Mouse (Mus musculus) forelimb bud, embryonic 11.5 days (tissue): ENCODE measurements at regions not wholly inside any gene's neighbourhood (a gene's known extent, or its start where the extent isn't known, plus 50 kb on each side); places are given as distances from the start of the nearest gene placed in this dataset.

Experiments used
- DNase-seq: peaks from one replicate; pipeline ENCODE4 v3.0.0-alpha.2; 2012; ENCODE audit warnings: low read depth, low spot score

DNA sequence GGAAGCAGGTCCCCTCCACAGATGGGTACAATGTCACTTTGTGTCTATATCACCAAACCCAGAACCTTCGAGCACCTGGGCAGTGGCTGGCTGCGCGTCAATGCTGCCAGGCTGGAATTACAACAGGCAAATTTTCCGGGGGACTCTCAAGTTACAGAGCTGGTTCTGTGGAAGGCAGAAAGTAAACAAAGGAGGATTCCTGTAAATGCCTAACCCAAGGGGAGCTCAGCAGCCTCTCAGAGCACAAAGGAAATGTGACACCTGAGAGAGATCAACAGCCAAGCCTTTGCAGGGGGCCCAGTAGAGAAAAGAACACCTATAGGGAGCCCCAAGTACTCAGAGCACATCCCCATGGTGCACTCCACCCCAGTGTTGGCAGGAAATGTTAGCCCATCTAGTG is 70.7 kb downstream of the Setd4 start:
- DNase-seq, result no peak

DNA sequence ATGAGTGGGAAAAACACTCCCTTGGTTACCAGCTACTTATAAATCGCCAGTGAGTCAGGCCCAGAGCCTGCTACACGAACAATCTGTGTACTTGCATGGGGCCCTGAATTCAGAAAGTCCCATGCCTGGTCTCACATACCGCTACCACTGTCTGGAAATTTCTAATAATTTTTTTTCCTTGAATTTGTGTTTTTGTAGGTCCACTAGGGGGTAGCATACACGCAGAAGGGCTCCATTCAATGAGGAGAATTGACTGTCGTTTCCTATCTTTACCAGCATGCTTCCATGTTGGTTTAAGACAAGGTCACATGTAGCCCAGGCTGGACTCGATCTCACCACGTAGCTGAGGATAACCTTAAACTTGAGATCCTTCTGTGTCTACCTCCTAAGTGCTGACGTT is 71.9 kb downstream of the Setd4 start:
- no peak for DNase-seq

DNA sequence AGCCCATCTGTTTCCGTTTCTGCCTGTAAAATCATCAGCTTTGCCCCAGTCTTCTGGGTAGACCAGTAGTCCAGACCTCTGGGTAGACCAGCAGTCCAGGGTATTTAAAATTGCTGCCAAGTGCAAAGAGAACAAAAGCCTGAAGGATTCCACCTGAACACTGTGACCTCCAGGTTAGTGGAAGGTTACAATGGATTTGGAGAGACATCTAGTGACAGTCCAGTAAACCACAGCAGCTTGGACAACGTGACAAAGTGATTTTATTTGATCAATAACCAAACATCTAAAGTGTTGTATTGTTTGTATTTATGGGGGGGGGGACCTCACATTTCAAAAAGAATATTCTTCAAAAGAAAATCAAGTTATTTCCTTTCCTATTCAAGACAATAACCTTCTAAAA is 81.4 kb downstream of the Setd4 start:
- no peak for DNase-seq

DNA sequence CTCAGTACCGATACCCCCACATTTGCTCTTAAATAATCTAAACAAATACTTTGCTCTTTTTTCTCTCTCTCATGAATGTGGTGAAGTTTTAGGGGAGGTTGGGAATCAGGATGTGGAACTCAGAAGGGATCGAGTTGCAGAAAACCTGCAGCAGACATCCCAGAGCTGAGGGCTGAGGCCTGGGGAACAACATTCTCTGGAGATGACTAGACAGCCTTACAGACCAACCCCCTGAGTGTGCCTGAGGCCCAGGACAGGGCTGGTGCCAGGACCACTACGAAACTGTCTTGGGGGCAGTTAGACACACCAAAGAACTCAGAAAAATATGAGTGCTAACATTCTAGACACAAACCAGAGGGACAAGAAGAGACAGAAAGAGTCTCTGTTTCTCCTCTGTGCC is 83.4 kb downstream of the Setd4 start:
- DNase-seq, result no peak

DNA sequence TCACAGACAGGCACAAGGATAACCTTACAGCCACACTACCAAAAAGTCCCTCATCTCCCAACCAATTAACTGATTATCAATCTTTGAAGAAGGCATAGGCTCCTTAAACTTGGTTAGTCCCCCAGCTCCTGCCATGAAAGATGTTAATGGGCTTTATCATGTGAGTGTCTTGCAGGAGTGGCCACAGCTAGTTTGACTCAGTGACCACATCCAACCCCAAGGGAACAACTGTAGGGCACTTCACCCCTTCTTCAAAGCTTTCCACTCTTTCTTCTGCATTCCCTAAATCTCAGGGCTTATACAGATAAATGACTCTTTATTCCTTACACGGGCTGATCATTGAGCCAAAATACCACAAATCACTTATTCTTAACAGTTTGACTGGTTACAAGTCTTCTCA is 85.2 kb downstream of the Setd4 start:
- DNase-seq, result no peak

DNA sequence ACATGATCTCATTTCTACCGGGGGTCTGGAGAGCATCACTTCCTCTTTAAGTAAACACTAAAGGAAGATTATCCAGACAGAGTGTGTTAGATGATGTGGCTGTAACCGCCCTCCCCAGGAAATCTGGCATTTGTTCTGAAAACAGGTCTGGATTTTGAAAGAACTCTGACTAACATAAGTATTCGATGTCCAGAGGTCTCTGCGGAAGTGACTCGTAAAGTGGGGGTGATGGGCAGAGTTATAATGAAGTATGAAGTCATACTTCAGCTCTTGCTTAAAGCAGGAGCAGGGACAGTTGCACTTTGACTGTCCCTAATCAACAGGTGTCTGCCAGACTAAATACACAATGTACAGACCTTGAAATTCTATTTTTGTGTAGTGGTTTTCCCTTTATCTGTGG is 87.1 kb downstream of the Setd4 start:
- DNase-seq, result no peak

DNA sequence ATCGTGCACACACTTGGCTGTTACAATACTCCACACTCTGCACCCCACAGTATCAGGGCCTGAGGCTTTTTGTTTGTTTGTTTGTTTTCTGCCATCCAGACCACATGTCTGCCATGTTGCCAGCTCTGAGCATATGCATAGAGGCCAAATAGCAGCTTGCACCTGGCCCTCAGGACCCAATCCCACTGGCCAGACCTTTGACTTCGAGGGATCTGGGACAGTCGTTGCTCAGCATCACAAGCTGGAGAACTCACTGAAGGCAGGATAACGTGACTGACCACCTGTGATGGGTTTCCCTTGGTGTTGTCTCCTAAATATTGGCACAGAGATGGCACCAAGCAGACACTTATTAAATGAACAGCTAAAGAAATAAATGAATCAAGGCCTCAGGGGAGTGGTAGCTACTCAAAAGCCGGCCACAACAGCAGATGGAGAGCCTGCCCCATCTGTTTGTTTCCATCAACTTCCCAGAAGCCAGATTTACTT is 88.4 kb downstream of the Setd4 start:
- no peak for DNase-seq

DNA sequence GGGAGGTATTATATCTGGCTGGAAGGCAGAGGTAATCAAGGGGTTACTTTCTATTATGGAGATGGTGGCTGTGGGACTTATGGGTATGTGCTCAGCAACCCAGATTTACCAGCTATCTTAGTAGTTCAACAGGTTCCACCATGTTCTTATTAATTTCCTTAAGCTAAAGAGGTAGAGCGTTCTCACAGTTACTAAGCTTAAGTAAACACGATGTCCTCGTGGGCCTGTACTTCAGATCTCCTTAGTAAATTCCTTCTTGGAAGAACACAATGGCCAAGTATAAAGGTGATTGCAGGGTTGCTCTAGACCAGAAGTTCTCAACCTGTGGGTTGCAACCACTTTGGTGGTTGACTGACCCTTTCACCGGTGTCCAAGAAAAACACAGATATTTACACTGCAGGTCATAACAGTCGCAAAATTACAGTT is 90.2 kb downstream of the Setd4 start:
- no peak for DNase-seq

DNA sequence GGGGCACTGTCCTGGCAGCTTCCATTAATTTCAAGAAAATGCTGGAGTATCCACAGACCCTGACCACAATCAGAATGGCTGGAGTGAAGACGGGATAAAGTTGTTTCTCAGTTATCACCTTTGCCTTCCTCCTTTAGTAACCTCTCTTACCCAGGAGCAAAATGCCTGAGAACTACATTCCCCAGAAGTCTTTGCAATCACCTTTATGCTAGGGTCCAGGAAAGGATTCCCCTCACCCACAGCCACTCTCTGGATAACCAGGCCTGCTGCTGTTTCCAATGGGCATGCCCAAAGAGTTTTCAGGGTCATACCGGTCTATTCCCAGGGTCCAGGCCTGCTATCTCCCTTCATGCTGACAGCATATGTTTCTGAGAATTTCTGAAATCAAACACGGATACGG is 91.9 kb downstream of the Setd4 start:
- DNase-seq, result no peak

DNA sequence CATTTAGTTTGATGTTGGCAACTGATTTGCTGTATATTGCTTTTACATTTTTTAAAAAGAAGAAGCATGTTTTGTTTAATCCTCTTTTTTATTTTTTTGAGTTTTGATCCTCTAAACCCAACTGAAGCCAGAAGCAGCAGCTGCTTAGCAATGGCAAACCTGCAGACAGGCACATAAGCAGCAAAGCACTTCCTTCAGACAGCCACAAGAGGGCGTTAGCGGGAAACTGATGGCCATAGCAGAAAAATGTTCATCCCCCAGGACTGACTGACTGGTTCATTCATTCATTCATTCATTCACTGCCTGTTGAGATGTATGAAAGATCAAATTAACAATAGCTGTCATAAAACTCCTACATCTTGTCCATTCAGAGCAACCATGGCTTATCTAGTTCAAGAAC is 92.3 kb downstream of the Setd4 start:
- DNase-seq, result no peak

DNA sequence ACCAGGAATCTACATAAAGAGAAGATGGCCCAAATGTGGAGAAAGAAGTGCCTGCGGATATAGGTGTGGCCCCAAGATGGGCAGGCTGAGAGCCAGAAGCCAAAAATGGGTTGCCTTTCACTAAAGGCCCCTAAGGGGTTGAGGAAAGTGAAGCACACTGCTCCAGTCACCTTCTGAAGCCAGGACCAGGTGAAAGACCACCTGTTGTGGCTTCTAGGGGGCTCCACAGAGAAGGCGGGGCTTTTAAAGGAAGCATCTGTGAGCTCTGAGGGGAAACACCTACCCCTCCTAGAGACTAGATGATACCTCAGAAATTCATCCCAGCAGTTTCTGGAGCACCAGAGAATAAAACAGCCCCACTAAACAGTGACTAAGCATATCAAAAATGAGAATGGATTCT is 105.1 kb downstream of the Setd4 start:
- DNase-seq, result no peak

DNA sequence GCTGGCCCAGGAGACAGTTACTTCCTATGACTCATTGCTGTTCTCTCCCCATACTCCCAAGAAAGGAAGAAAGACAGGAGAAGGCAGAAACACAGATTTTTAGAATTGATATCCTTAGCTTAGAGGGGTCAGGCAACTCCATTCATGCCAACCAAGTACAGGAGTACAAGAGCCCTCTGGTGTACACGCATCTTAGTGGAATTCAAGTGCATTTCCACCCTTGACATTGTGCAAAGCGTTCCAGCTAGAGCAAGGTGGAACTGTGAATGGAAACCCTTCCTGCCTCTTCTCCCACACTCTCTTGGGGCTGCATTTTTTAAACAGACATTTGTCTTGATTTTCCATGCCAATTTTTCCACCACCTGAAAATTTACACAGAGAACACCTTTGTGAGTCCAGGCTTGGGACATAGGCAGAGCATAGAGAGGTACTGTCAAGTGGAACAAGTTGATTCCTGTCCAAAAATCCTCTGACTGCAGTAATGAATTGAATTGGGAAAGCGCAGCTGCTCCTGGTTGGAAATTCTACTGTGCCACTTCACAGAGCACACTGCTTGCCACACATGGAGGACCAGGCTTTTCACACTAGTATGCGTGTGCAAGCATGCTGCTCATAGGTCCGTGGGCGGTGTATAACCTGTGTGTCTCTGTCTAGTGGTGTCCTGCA is 110.4 kb downstream of the Setd4 start:
- no peak for DNase-seq

DNA sequence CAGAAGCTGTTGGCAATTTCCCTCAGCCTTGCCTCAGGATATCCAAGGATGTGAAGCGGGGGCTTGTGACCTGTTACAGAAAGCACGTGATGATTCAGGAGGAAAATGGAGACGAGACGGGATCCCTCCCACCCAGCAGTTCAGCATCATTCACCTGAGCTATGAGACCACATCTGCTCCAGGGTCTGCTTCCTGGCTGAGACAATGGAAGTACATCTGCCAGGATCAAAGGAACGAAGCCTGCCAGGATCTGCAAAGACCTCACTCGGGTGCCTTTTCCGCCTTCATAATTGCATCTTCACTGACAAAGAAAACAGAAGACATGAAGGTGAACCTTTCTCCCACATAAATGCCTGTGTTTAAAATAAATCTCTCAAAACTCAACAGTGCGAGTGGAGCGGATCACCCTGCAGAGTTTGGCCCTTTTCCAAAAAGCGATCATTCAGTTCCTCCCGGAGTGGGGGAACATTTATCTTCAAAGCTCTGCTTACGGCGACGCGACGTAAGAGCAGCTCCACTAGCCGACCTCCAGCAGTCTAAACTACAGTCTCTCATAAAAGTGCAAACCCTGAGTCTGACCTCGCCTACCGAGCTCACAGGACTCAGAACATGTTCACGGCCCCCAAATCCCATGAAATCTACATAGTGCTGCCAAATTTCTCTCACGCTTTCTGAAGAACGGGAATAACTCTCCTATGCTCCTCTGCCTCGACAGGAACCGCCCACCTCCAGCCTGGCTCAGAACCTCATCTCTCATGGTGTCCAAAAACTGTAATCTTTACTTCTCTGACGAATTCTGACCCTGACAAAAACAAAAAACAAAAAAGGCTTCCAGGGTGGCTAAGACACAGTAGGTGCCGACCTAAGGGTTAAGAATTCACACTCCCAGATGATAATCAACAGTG is 117.0 kb downstream of the Setd4 start:
- DNase-seq, result no peak

DNA sequence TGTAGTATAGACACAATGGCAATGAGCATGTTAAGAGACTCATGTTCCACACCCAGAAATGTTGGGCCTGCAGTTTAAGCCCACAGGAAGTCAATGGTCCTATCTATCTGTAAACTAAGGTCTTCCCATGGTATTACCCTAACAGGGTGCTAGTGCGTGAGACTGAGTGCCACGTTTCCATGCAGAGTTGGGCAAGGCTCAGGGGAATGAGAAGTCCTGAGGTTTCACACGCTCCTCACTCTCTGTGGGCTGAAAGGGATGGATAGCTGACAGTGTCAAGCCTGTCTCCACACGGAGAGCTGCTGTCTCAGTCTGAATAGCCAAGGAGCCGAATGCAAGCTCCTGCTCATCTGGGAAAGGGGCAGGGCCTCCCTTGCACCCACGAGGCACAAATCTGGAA is 133.9 kb downstream of the Setd4 start:
- no peak for DNase-seq

DNA sequence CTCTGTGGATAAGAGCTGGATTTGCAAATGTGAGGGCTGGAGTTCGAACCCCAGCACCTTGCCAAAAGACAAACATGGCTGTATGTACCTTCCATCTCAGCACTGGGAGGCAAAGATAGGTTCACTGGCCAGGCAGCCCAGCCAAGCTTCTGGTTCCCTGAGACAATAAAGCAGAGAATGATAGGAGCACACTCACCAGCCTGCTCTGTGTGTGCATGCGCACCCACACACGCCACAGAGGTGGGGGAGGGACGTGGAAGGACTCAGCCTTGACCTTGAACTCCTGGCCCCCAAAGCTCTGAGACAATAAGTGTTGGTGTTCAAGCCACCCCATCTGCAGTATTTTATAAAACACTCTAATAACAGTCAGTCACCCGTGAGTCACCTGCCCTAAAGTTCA is 138.1 kb downstream of the Setd4 start:
- DNase-seq, result no peak

DNA sequence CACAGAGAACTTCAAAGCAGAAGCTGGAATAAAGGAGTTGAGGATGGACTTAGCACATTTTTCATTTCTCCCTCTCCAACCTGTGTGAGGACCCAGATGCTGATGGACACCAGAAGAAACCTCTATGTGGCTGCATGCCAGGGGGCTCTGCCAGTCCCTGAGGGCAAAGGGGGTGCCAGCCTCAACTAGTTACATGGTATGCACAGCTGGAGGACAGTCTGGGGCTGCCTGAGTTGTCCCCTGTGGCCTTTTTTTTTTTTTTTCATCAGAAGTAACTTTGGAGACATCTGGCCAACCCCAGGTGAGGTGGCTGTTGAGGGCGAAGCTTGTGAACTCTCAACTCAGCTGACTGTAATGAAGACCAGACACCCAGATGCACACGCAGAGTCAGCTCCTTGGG is 139.0 kb downstream of the Setd4 start:
- no peak for DNase-seq

DNA sequence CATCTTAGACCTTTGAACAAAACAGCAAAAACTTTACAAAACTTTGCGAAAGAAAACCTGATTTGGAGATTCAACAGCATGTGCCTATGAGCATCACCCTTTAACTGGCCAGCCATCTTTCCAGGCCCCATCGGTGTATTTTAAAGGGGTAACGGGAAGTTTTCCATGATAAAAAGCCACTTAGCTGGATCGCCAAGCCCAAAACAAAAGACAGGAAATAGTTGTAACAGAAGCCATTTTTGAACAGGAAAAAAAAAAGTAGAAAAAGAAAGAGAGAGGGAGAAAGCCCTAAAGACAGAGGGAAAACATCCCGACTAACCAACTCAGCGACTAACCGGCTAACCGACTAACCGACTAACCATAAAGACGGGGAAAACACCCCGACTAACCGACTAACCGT is 140.5 kb downstream of the Setd4 start:
- DNase-seq, result no peak

DNA sequence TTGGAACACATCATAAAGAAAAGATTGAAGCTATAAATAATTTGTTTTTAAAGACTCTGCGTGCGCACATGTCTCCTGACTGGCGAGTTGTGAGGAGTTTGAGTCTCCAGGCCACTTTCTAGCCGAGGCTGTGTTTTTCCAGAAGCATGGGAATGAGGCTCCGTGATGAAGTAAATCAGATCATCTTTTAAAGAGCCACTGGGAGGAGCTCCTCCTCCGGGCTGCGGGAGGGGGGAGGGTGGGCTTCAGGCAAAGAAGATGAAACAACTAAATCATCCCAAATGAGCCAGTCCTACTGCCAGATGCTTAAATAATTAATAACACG is 141.6 kb downstream of the Setd4 start:
- DNase-seq, result no peak

DNA sequence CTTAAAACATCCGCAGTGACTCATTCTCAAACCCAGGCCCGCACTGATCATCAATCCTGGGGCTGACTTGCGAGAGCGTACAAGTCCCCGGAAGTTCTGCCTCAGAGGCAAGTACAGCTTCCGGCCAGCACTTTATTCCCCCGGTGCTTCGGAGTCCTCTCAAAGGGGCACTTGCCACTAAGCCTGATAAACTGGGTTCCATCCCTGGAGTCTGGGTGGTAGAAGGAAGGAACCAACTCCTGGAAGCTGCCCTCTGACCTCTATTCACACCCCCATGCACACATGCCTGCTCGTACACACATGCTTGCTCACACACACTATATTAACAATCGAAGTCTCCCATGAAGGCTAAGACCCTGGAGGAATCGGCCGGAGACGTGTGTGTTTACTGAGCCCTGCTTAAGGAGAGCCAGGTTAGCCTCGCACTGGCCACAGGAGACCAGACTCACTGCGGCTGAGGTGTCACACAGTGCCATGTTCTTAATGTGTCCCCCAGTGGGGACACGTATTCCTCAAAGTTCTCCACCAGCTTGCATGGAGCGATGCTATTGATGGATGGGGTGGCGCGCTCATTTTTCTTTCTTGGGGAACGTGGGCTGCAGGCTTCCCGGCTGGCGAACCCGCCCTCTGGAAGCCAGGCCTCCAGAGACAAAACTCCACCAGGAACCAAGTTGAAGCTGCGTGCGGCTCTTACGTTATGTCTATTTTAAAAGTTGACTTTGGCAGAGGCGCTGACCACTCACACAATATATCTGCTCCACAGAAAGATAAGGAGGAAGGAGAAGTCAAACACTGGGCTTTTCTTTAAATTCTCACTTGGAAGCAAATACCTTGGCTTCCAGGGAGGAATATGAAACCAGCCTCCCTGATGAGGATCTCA is 142.2 kb downstream of the Setd4 start:
- no peak for DNase-seq

DNA sequence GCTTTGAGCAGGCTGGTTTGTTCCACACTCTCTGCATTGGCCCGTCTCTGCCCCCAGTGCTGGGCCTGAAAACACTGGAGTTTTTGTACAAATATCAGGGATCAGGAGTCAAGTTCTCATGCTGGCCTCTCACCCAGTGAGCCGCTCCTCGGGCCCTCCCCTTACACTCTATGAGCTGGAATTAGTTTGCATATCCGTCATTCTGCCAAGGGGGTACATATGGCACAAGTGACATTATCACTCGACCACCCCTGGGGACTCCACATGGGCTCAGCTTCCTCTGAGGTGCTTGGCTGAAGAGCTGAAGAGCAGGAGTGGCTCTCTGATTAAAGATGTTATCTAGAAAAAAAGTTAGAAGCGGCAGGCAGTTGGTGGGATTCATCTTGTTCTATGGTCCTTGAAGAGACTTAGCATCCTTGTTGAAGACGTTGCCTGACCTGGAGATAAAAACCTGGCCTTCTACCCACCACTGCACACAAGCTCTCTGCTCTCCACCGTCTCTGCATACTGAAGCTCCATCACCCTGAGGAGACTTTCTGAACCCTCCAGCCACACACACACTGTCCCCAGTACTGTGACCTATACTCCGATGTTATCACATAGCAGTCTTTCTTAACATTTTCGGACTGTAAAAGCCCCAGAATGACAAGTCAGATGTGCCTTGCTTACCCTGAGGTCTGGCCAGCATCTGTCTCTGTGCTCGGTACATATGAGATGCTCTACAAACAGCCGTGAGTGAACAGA is 144.2 kb downstream of the Setd4 start:
- no peak for DNase-seq
